In genomic region chr8:71586891-71587290, GRCm38 (mm10) we compare ENCODE assay signal across 8 mouse cellular contexts. TPM values are rescaled to one million over a fixed set of nuclear protein-coding genes. Genes with fewer than 3 reads are reported as not detected.
DNase-seq lines count a peak whose midpoint lies in the region; TF ChIP-seq lines count a peak whose summit lies in the region.

No protein-coding gene starts in this region.

- intact Hi-C loops in heart, postnatal 14 days (cut with DNase I) = no loop called here
- intact Hi-C loops in heart, postnatal 25 days (cut with DNase I) = loop anchor here (2.0 kb wide), 1 partner anchor 74 kb away; no protein-coding TSS in a partner anchor

- H3K4me1 ChIP-seq in bone marrow macrophage, adult 2 months (ENCODE audit: control insufficient read depth, insufficient read depth, low read length) = peaks cover 15% of the 10 kb centered on the region
- H3K4me1 ChIP-seq in limb, embryonic 10.5 days = peaks cover 9% of the 10 kb centered on the region

- peaks cover 23% of the 10 kb centered on the region for H3K36me3 ChIP-seq in limb, embryonic 10.5 days

- 79% methylated on average over 2 of the region's 2 CpGs for WGBS in limb, embryonic 10.5 days

- TF ChIP-seq CTCF in bone marrow macrophage, adult 2 months (IDR thresholded peaks at IDR 0.05; ENCODE audit: low read depth, low read length) = peak; percentile 61

- H3K9me3 ChIP-seq in limb, embryonic 10.5 days (replicated peaks) = no peaks in the 10 kb centered on the region

- H3K27ac ChIP-seq in bone marrow macrophage, adult 2 months (ENCODE audit: insufficient read depth, low read depth, low read length) = no peak overlapping the region
- H3K27ac ChIP-seq in limb, embryonic 10.5 days = no peak overlapping the region

- no peak overlapping the region for H3K4me3 ChIP-seq in bone marrow macrophage, adult 2 months (ENCODE audit: insufficient read depth, low read length)
- H3K4me3 ChIP-seq in limb, embryonic 10.5 days = no peak overlapping the region

- DNase-seq in heart, postnatal 14 days = peak; percentile 55 to 68
- DNase-seq in heart, postnatal 25 days (ENCODE audit: low spot score) = no peak
- peak; percentile 81 for DNase-seq in right cerebral cortex, postnatal 4 days
- DNase-seq in right cerebral cortex, postnatal 36 days (ENCODE audit: low spot score in 2 of 2) = no peak
- peak; percentile 60 for DNase-seq in limb, embryonic 10.5 days (ENCODE audit: low spot score)
- DNase-seq in thymus, postnatal 14 days = peak; percentile 69
- no peak for DNase-seq in left cerebral cortex, adult 9 months (ENCODE audit: low spot score in 2 of 2)

- no peak for TF ChIP-seq POLR2A in bone marrow macrophage, adult 2 months (IDR thresholded peaks at IDR 0.05; ENCODE audit: borderline replicate concordance, low read depth, low read length)

- H3K27me3 ChIP-seq in limb, embryonic 10.5 days (ENCODE audit: low read depth, poor library complexity, severe bottlenecking) = peaks cover 22% of the 10 kb centered on the region; the same call in 1 of the 2 replicates

RNA-seq across cellular contexts. Expression of gene Pgls, which starts 5.1 kb away (rescaled TPM):
- total RNA-seq in heart, postnatal 14 days (2021) = 10 to 100 TPM; 72.9 to 74.2 TPM
- 10 to 100 TPM; 68.1 to 75.9 TPM for total RNA-seq in heart, postnatal 25 days (2021)
- 83.5 and 88.9 TPM in 2 replicates for polyA plus RNA-seq in bone marrow macrophage, adult 2 months (2012; ENCODE audit: insufficient read depth, insufficient read length, missing spikeins)
- polyA plus RNA-seq in limb, embryonic 10.5 days (2016; fragmentation: Nextera tagmentation; extraction: Ambion mirVana) = 241 and 263 TPM in 2 replicates

RNA-seq across cellular contexts. Expression of gene Fam129c, which starts 10.6 kb away (rescaled TPM):
- 1 to 10 TPM; 1.6 to 2.7 TPM for total RNA-seq in heart, postnatal 14 days (2021)
- 1 to 10 TPM in 1 of 2 experiments, under 1 TPM in 1; 0.81 to 1.5 TPM for total RNA-seq in heart, postnatal 25 days (2021)
- polyA plus RNA-seq in bone marrow macrophage, adult 2 months (2012; ENCODE audit: insufficient read depth, insufficient read length, missing spikeins) = 2.5 and 2.7 TPM in 2 replicates
- 2.8 and 4.0 TPM in 2 replicates for polyA plus RNA-seq in limb, embryonic 10.5 days (2016; fragmentation: Nextera tagmentation; extraction: Ambion mirVana)

RNA-seq across cellular contexts. Expression of gene Slc27a1, which starts 18.2 kb away (rescaled TPM):
- total RNA-seq in heart, postnatal 14 days (2021) = 100 to 1,000 TPM; 127 to 151 TPM
- total RNA-seq in heart, postnatal 25 days (2021) = 100 to 1,000 TPM; 140 to 143 TPM
- polyA plus RNA-seq in bone marrow macrophage, adult 2 months (2012; ENCODE audit: insufficient read depth, insufficient read length, missing spikeins) = 85.4 and 86.3 TPM in 2 replicates
- 21.3 and 28.8 TPM in 2 replicates for polyA plus RNA-seq in limb, embryonic 10.5 days (2016; fragmentation: Nextera tagmentation; extraction: Ambion mirVana)

RNA-seq across cellular contexts. Expression of gene Nxnl1, which starts 20.5 kb away (rescaled TPM):
- total RNA-seq in heart, postnatal 14 days (2021) = under 1 TPM; 0.10 to 0.17 TPM
- total RNA-seq in heart, postnatal 25 days (2021) = under 1 TPM; 0.14 to 0.31 TPM
- not detected in 2 replicates for polyA plus RNA-seq in bone marrow macrophage, adult 2 months (2012; ENCODE audit: insufficient read depth, insufficient read length, missing spikeins)
- not detected in 2 replicates for polyA plus RNA-seq in limb, embryonic 10.5 days (2016; fragmentation: Nextera tagmentation; extraction: Ambion mirVana)

RNA-seq across cellular contexts. Expression of gene Colgalt1, which starts 23.9 kb away (rescaled TPM):
- total RNA-seq in heart, postnatal 14 days (2021) = 10 to 100 TPM; 44.1 TPM
- 10 to 100 TPM; 41.3 to 43.1 TPM for total RNA-seq in heart, postnatal 25 days (2021)
- 111 and 113 TPM in 2 replicates for polyA plus RNA-seq in bone marrow macrophage, adult 2 months (2012; ENCODE audit: insufficient read depth, insufficient read length, missing spikeins)
- polyA plus RNA-seq in limb, embryonic 10.5 days (2016; fragmentation: Nextera tagmentation; extraction: Ambion mirVana) = 49.0 and 53.6 TPM in 2 replicates

Comparison
In these comparisons a context has a peak if more than half of its experiments do, and no peak if none do; other contexts are left out.
1. DNase-seq: peak in heart, postnatal 14 days (2 of 2), right cerebral cortex, postnatal 4 days (single experiment), limb, embryonic 10.5 days (single experiment) and thymus, postnatal 14 days (single experiment); none in heart, postnatal 25 days (single experiment), right cerebral cortex, postnatal 36 days (0 of 2) and left cerebral cortex, adult 9 months (0 of 2).